Mouse (Mus musculus): ENCODE results near the gene Slc5a11. TPM values are rescaled to one million over a fixed set of nuclear protein-coding genes. Genes with fewer than 3 reads are reported as not detected.

Gene Slc5a11
- polyA plus RNA-seq, 1 experiment: not detected

DNA sequence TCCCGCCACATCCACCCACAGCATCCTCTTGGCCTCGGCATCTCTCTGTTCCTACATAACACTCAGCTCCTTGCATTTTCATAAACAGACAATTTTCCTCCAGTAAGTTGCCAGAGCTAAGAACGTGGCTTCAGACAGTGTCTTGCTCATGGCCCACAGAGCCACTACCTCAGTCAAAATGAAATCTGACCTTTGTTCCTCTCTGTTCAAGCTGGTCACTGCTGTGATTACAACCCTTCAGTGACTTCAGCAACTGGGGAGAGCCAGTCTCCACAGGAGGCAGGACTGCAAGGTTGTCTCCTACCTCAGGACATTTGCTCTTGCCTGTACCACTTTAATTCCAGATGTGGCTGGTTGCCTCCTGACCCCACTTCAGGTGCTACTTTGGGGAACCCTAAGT is 15.4 kb upstream of the Slc5a11 start:
- no peak for TF ChIP-seq GATA1 (IDR thresholded peaks at IDR 0.05; ENCODE audit: low read length)

DNA sequence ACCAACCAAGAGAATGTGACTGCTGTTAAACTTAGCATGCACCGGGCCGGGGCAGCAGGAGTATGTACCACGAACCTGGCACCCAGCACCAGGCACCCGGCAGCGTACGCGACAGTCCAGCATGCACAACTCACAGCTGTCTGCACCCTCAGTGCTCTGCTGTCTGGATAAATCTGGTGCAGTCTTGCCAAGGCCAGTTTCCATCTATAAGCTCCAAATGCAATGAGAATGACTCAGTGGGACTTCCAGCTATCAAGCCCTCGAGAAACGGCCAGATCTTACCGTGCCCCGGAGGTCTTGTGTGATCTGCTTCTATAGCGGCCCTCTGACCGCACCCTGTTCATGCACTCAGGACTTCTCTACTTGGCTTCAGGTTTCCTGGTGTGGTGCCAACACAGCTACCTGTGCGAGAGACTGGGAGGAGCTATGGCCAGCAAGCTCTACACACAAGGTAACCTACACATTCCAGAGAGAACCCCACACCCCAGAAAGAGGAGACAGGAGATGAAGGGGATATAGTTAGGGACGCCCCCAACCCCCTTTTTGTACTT is 14.8 kb upstream of the Slc5a11 start:
- TF ChIP-seq GATA1 (IDR thresholded peaks at IDR 0.05; ENCODE audit: low read length): no peak

- TF ChIP-seq GATA1 (IDR thresholded peaks at IDR 0.05; ENCODE audit: low read length): no peak
These were observed 13.9 kb upstream of the Slc5a11 start for GRCm38 (mm10) chr7:123200722-123201121.

DNA sequence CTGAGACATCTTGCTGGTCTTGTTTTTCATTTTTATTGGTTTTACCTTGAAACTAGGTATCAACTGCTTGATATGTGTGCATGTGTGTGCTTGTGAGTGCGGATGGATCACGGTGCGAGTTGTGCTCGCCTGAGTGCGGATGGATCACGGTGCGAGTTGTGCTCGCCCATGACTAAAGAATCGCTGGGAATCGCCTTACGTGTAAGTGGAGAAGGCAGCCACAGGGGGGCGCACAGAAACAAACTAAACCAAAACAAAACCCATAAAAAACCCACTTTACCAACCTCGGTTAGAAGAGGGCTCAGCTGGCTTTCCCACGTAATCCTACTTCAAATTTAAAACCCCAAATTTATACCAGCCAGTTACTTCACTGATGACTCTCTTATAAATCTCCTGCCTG is 9.3 kb upstream of the Slc5a11 start:
- TF ChIP-seq GATA1 (IDR thresholded peaks at IDR 0.05; ENCODE audit: low read length): no peak

- TF ChIP-seq GATA1 (IDR thresholded peaks at IDR 0.05; ENCODE audit: low read length): no peak
These were observed 7.0 kb upstream of the Slc5a11 start for GRCm38 (mm10) chr7:123207561-123207960.

- no peak for TF ChIP-seq GATA1 (IDR thresholded peaks at IDR 0.05; ENCODE audit: low read length)
These were observed 4.7 kb upstream of the Slc5a11 start for GRCm38 (mm10) chr7:123209864-123210263.

GRCm38 (mm10) chr7:123211461-123211860 is 3.1 kb upstream of the Slc5a11 start:
- TF ChIP-seq GATA1 (IDR thresholded peaks at IDR 0.05; ENCODE audit: low read length): no peak

- no peak for TF ChIP-seq GATA1 (IDR thresholded peaks at IDR 0.05; ENCODE audit: low read length)
These were observed 2.3 kb upstream of the Slc5a11 start for GRCm38 (mm10) chr7:123212316-123212715.

GRCm38 (mm10) chr7:123215138-123215537 is 558 bp downstream of the Slc5a11 start:
- TF ChIP-seq GATA1 (IDR thresholded peaks at IDR 0.05; ENCODE audit: low read length): no peak

GRCm38 (mm10) chr7:123217448-123218354 is 3.1 kb downstream of the Slc5a11 start:
- TF ChIP-seq GATA1 (IDR thresholded peaks at IDR 0.05; ENCODE audit: low read length): no peak

DNA sequence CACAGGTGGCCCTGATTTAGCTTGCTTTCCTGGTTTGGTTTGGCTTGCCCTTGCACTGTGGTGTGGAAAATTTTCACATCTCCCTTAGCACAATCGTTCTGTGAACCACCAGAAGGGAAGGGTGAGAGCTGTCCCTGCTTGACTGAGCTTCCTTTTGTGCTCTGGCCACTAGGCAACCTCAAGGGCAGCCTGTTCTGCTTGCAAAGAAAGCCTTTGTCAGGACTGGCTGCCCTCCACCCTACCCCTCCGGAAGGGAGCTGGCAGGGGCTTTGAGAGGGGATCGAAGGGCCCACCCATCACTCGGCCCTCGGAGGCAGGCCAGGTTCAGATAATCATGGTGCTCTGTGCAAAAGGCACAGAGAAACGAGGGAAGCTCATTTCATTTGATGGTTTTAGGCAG is 4.0 kb downstream of the Slc5a11 start:
- TF ChIP-seq GATA1 (IDR thresholded peaks at IDR 0.05; ENCODE audit: low read length): no peak

DNA sequence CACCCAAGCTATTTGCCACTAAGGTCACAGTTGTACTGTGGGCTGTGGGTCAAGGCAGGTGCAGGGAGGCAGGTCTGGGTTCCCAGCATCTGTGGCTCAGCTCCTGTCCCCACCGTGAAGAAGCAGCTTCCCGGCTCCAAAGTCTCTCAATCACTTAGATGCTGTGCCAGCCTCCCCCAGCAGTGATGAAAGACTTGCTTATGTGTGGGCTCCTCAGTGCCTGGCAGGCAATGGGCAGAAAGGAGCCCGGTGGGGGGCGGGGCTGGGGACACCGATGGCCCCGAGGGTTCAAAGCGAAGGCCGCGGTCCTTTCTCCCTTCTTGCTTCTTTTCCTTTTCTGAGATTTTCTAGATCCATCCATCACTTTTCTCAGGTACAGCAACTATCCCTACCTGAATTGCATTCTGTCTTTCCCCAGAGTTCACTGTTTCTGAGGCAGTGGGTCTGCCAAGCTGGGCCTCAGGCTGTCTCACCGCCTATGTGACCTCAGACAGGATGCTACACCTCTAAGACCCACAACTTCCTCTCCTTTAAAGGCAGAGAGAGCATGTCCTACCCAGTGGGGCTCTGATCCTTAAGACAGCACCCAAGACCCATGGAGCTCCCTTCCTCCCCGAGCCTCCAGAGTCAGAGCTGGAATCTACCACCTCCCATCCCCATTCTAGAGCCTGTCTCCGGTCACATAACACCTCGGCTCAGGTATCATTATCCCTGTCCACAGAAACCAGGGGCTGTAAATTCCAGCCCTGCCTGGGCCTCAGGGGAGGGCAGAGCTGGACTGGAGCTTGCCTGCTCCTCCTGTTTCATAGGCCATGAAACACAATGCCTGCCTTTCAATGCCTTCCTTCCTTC is 5.4 kb downstream of the Slc5a11 start:
- no peak for TF ChIP-seq GATA1 (IDR thresholded peaks at IDR 0.05; ENCODE audit: low read length)

DNA sequence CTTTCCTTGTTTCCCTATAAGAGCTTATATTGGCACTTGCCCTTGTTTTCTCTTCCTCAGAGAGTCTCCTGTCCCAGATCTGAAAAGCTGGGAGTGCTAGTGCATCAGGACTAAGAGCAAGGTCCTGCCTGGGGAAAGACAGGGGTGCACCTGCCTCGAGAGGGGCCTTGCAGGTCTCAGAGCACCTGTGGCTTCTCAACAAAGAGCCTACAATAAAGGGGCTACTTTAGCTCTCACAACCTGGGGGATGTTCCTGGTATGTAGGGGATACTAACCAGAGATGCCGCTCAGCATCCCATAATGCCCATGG is 6.0 kb downstream of the Slc5a11 start:
- TF ChIP-seq GATA1 (IDR thresholded peaks at IDR 0.05; ENCODE audit: low read length): no peak

DNA sequence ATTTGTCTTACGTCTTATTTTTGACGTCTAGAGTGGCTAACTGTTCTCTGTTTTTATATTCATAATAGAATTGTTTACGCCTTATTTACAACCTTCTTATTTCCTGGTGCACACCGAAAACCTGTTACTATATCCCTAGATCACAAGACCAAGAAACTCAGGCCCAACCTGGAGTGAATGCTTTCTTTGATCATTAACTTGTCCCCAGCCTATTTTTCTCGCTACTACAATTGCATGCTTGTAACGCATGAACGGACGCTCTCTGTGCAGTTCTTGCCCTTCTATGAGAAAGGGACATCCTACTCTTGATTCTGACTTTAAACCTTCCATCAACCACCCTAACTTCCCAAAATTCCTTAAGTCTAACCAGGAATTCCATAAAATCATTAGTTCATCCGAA is 9.5 kb downstream of the Slc5a11 start:
- no peak for TF ChIP-seq GATA1 (IDR thresholded peaks at IDR 0.05; ENCODE audit: low read length)

DNA sequence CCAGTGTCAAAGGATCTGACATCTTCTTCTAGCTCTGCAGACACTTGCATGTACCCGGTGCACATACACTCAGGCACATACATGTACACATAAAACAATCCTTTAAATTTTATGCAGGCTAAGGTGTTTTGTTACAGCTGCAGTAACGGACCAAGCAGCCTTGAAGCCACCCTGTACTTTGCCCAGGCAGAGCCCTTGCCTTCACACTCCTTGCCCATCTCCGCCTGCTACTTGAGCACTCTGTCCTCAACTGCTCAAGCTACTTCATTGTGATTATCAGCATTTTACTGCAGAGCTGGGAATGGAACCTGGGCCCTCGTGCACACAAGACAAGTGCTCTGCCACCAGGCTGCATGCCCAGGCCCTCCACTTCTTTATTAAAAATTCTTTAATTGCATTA is 10.6 kb downstream of the Slc5a11 start:
- TF ChIP-seq GATA1 (IDR thresholded peaks at IDR 0.05; ENCODE audit: low read length): no peak

GRCm38 (mm10) chr7:123235449-123235848 is 20.9 kb downstream of the Slc5a11 start:
- TF ChIP-seq GATA1 (IDR thresholded peaks at IDR 0.05; ENCODE audit: low read length): no peak
